Mouse (Mus musculus): ENCODE results near the gene Lrrc32. TPM values are rescaled to one million over a fixed set of nuclear protein-coding genes. Genes with fewer than 3 reads are reported as not detected.
A peak's percentile ranks its signal among the peaks of the same experiment; 100 is the strongest.

Lrrc32 gene
- polyA plus RNA-seq, 1 experiment from 2014 or later = 4.3 TPM

- peaks cover 3% of the 10 kb centered on the region for H3K4me1 ChIP-seq (ENCODE audit: control insufficient read depth, insufficient read depth, low read length)
- no peaks in the 10 kb centered on the region for H3K36me3 ChIP-seq (ENCODE audit: control insufficient read depth, insufficient read depth, low read length)
- DNase-seq (ENCODE audit: low spot score, missing footprints) (no peak), ATAC-seq (ENCODE audit: low FRiP score) (no peak)
- peaks cover 10% of the 10 kb centered on the region; the same call in 1 of the 2 replicates for H3K27me3 ChIP-seq (ENCODE audit: control insufficient read depth, insufficient read depth, low read length)
- no peak overlapping the region for H3K4me2 ChIP-seq
- H3K9me3 ChIP-seq (ENCODE audit: control insufficient read depth, low read length) = no peaks in the 10 kb centered on the region
- H3K9ac ChIP-seq (ENCODE audit: low read length) = no peak overlapping the region
- 78% methylated on average over 4 of the region's 4 CpGs for WGBS
- H3K27ac ChIP-seq (ENCODE audit: low read depth, low read length) = no peak overlapping the region
- no peak overlapping the region for H3K4me3 ChIP-seq (ENCODE audit: low read depth, low read length)
These were observed 3.6 kb upstream of the Lrrc32 start for GRCm38 (mm10) chr7:98485508-98485907.

- H3K36me3 ChIP-seq (ENCODE audit: control insufficient read depth, insufficient read depth, low read length) = no peaks in the 10 kb centered on the region
- H3K9me3 ChIP-seq (ENCODE audit: control insufficient read depth, low read length) = no peaks in the 10 kb centered on the region
- peaks cover 12% of the 10 kb centered on the region; the same call in 1 of the 2 replicates for H3K27me3 ChIP-seq (ENCODE audit: control insufficient read depth, insufficient read depth, low read length)
- H3K4me3 ChIP-seq (ENCODE audit: low read depth, low read length) = no peak overlapping the region
- H3K9ac ChIP-seq (ENCODE audit: low read length) = no peak overlapping the region
- no peak overlapping the region for H3K27ac ChIP-seq (ENCODE audit: low read depth, low read length)
- DNase-seq (ENCODE audit: low spot score, missing footprints) (no peak), ATAC-seq (ENCODE audit: low FRiP score) (no peak)
- 74% methylated on average over 7 of the region's 7 CpGs for WGBS
- H3K4me2 ChIP-seq = no peak overlapping the region
- peaks cover 3% of the 10 kb centered on the region for H3K4me1 ChIP-seq (ENCODE audit: control insufficient read depth, insufficient read depth, low read length)
These were observed 2.6 kb upstream of the Lrrc32 start for GRCm38 (mm10) chr7:98486471-98486917.

- Histone ChIP-seq H3K4me1 (ENCODE audit: control insufficient read depth, insufficient read depth, low read length) (peaks cover 3% of the 10 kb centered on the region), H3K27ac (ENCODE audit: low read depth, low read length) (no peak overlapping the region), H3K4me3 (ENCODE audit: low read depth, low read length) (no peak overlapping the region), H3K9ac (ENCODE audit: low read length) (no peak overlapping the region), H3K36me3 (ENCODE audit: control insufficient read depth, insufficient read depth, low read length) (no peaks in the 10 kb centered on the region), H3K9me3 (ENCODE audit: control insufficient read depth, low read length) (no peaks in the 10 kb centered on the region), H3K27me3 (ENCODE audit: control insufficient read depth, insufficient read depth, low read length) (peaks cover 12% of the 10 kb centered on the region; the same call in 1 of the 2 replicates), H3K4me2 (no peak overlapping the region)
- WGBS = 87% methylated on average over 11 of the region's 11 CpGs
- ATAC-seq (ENCODE audit: low FRiP score) (no peak), DNase-seq (ENCODE audit: low spot score, missing footprints) (no peak)
These were observed 1.7 kb upstream of the Lrrc32 start for GRCm38 (mm10) chr7:98487202-98487980.

- WGBS = 90% methylated on average over 13 of the region's 13 CpGs
- Histone ChIP-seq H3K9me3 (ENCODE audit: control insufficient read depth, low read length) (no peaks in the 10 kb centered on the region), H3K4me1 (ENCODE audit: control insufficient read depth, insufficient read depth, low read length) (peaks cover 3% of the 10 kb centered on the region), H3K4me2 (no peak overlapping the region), H3K4me3 (ENCODE audit: low read depth, low read length) (no peak overlapping the region), H3K36me3 (ENCODE audit: control insufficient read depth, insufficient read depth, low read length) (no peaks in the 10 kb centered on the region), H3K9ac (ENCODE audit: low read length) (no peak overlapping the region), H3K27me3 (ENCODE audit: control insufficient read depth, insufficient read depth, low read length) (peaks cover 12% of the 10 kb centered on the region; the same call in 1 of the 2 replicates), H3K27ac (ENCODE audit: low read depth, low read length) (no peak overlapping the region)
- ATAC-seq (ENCODE audit: low FRiP score) = no peak; the same call in 1 of the 2 replicates
- no peak for DNase-seq (ENCODE audit: low spot score, missing footprints)
These were observed 519 bp upstream of the Lrrc32 start for GRCm38 (mm10) chr7:98488398-98489130.

- ATAC-seq (ENCODE audit: low FRiP score) (peak; percentile 88), DNase-seq (ENCODE audit: low spot score, missing footprints) (peak; percentile 98)
- peaks cover 3% of the 10 kb centered on the region for H3K4me1 ChIP-seq (ENCODE audit: control insufficient read depth, insufficient read depth, low read length)
- H3K36me3 ChIP-seq (ENCODE audit: control insufficient read depth, insufficient read depth, low read length) = no peaks in the 10 kb centered on the region
- peaks cover 12% of the 10 kb centered on the region; the same call in 1 of the 2 replicates for H3K27me3 ChIP-seq (ENCODE audit: control insufficient read depth, insufficient read depth, low read length)
- peak overlapping the region; percentile 84 for H3K4me2 ChIP-seq
- under 1% methylated on average over 50 of the region's 50 CpGs for WGBS
- H3K9ac ChIP-seq (ENCODE audit: low read length) = peak overlapping the region; percentile 69
- H3K9me3 ChIP-seq (ENCODE audit: control insufficient read depth, low read length) = no peaks in the 10 kb centered on the region
- no peak overlapping the region for H3K27ac ChIP-seq (ENCODE audit: low read depth, low read length)
- peak overlapping the region; percentile 41 for H3K4me3 ChIP-seq (ENCODE audit: low read depth, low read length)
These were observed 571 bp downstream of the Lrrc32 start for GRCm38 (mm10) chr7:98489623-98490084.

- Histone ChIP-seq H3K4me2 (peak overlapping the region; percentile 84), H3K27ac (ENCODE audit: low read depth, low read length) (no peak overlapping the region)
- WGBS = 71% methylated on average over 4 of the region's 4 CpGs
These were observed 1.2 kb downstream of the Lrrc32 start for GRCm38 (mm10) chr7:98490328-98490727.

GRCm38 (mm10) chr7:98490911-98491310 is 1.8 kb downstream of the Lrrc32 start:
- H3K4me2 ChIP-seq = no peak overlapping the region
- 91% methylated on average over 6 of the region's 6 CpGs for WGBS
- H3K9me3 ChIP-seq (ENCODE audit: control insufficient read depth, low read length) = no peaks in the 10 kb centered on the region
- peaks cover 3% of the 10 kb centered on the region for H3K4me1 ChIP-seq (ENCODE audit: control insufficient read depth, insufficient read depth, low read length)
- DNase-seq (ENCODE audit: low spot score, missing footprints) (no peak), ATAC-seq (ENCODE audit: low FRiP score) (no peak)
- H3K9ac ChIP-seq (ENCODE audit: low read length) = no peak overlapping the region
- no peaks in the 10 kb centered on the region for H3K36me3 ChIP-seq (ENCODE audit: control insufficient read depth, insufficient read depth, low read length)
- H3K4me3 ChIP-seq (ENCODE audit: low read depth, low read length) = no peak overlapping the region
- peaks cover 12% of the 10 kb centered on the region; the same call in 1 of the 2 replicates for H3K27me3 ChIP-seq (ENCODE audit: control insufficient read depth, insufficient read depth, low read length)
- H3K27ac ChIP-seq (ENCODE audit: low read depth, low read length) = no peak overlapping the region

More at GRCm38 (mm10) chr7:98490328-98490727, 1.2 kb downstream of the Lrrc32 start:
- Histone ChIP-seq H3K4me1 (ENCODE audit: control insufficient read depth, insufficient read depth, low read length) (peaks cover 3% of the 10 kb centered on the region), H3K9ac (ENCODE audit: low read length) (peak overlapping the region; percentile 69; the same call in 1 of the 2 replicates), H3K36me3 (ENCODE audit: control insufficient read depth, insufficient read depth, low read length) (no peaks in the 10 kb centered on the region), H3K4me3 (ENCODE audit: low read depth, low read length) (peak overlapping the region; percentile 41; the same call in 1 of the 2 replicates), H3K27me3 (ENCODE audit: control insufficient read depth, insufficient read depth, low read length) (peaks cover 12% of the 10 kb centered on the region; the same call in 1 of the 2 replicates), H3K9me3 (ENCODE audit: control insufficient read depth, low read length) (no peaks in the 10 kb centered on the region)
- ATAC-seq (ENCODE audit: low FRiP score) (0 out of 2 replicates have a peak, but pooled peaks have one; percentile 2), DNase-seq (ENCODE audit: low spot score, missing footprints) (no peak)

GRCm38 (mm10) chr7:98491451-98492200 is 2.5 kb downstream of the Lrrc32 start:
- H3K9ac ChIP-seq (ENCODE audit: low read length) = no peak overlapping the region
- no peak overlapping the region for H3K4me3 ChIP-seq (ENCODE audit: low read depth, low read length)
- H3K27me3 ChIP-seq (ENCODE audit: control insufficient read depth, insufficient read depth, low read length) = peaks cover 12% of the 10 kb centered on the region; the same call in 1 of the 2 replicates
- no peak overlapping the region for H3K27ac ChIP-seq (ENCODE audit: low read depth, low read length)
- no peaks in the 10 kb centered on the region for H3K36me3 ChIP-seq (ENCODE audit: control insufficient read depth, insufficient read depth, low read length)
- no peaks in the 10 kb centered on the region for H3K9me3 ChIP-seq (ENCODE audit: control insufficient read depth, low read length)
- peaks cover 3% of the 10 kb centered on the region for H3K4me1 ChIP-seq (ENCODE audit: control insufficient read depth, insufficient read depth, low read length)
- DNase-seq (ENCODE audit: low spot score, missing footprints) (no peak), ATAC-seq (ENCODE audit: low FRiP score) (no peak)
- no peak overlapping the region for H3K4me2 ChIP-seq
- 70% methylated on average over 9 of the region's 9 CpGs for WGBS
